8 mouse cellular contexts compared by ENCODE assay signal in the genomic region with DNA sequence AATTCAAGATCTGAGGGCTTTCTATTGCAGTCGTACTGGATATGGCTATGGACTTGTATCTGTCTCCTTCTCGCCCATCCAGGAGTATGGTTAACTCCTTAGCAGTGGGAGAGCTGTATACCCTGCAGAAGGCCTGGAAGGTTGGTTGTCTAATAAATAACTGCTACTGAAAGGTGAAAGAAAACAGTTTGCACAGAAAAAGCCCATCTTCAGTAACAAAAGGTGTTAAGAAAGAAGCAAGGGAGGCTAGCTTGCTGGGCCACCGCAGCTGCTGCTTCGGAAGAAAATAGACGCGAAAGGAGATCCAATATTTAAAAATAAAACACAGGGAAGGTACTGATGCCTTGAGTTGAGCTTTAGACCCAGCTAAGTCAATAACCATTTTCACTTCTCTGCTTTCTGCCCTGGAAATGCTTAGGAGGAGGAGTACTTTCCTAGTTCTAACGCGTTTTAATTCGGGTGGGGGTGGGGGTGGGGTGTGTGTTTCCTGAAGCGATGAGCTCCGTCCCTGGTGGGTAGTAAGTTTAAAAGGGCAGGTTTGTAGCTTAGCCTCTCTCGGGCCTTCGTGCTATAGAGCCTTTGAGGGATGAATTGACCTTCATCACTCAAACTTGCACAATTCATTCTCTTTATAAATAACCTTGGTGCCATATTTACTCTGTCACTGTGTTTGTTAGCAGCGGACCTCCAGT. TPM values are rescaled to one million over a fixed set of nuclear protein-coding genes. Genes with fewer than 3 reads are reported as not detected.
DNase-seq lines count a peak whose midpoint lies in the region; ATAC-seq and TF ChIP-seq lines count a peak whose summit lies in the region.

No protein-coding gene starts in this region.

- peak overlapping the region; percentile 68 for H3K4me2 ChIP-seq in heart, embryonic 15.5 days
- H3K4me2 ChIP-seq in liver, embryonic 16.5 days (ENCODE audit: low read depth, low read length): peak overlapping the region; percentile 74

- H3K9me3 ChIP-seq in heart, embryonic 15.5 days (replicated peaks): no peaks in the 10 kb centered on the region
- no peaks in the 10 kb centered on the region for H3K9me3 ChIP-seq in liver, embryonic 16.5 days (replicated peaks; ENCODE audit: control insufficient read depth, low read length)

- TF ChIP-seq CTCF in left cerebral cortex, adult 2 months (IDR thresholded peaks at IDR 0.05): no peak

- H3K27ac ChIP-seq in left cerebral cortex, adult 2 months: peak overlapping the region; percentile 91
- H3K27ac ChIP-seq in brown adipose tissue, adult 24 weeks (replicated peaks; ENCODE audit: low read depth, low read length): peak overlapping the region; percentile 42; the same call in 1 of the 2 replicates
- H3K27ac ChIP-seq in heart, embryonic 15.5 days: 0 out of 2 replicates have a peak overlapping the region, but pooled peaks have one; percentile 8
- H3K27ac ChIP-seq in liver, embryonic 16.5 days (ENCODE audit: low read length): peak overlapping the region; percentile 60

- intact Hi-C loops in left cerebral cortex, adult 2 months (cut with DNase I): loop anchor here (2.0 kb wide), 1 partner anchor 40 kb away; a partner anchor contains a TSS
- intact Hi-C loops in left cerebral cortex, postnatal 14 days (cut with DNase I): no loop called here

- 19% methylated on average over 14 of the region's 14 CpGs for WGBS in heart, embryonic 15.5 days
- 21% methylated on average over 14 of the region's 14 CpGs for WGBS in liver, embryonic 16.5 days (ENCODE audit: insufficient replicate concordance)

- peak overlapping the region; percentile 71 for H3K4me3 ChIP-seq in left cerebral cortex, adult 2 months
- peak overlapping the region; percentile 83 for H3K4me3 ChIP-seq in brown adipose tissue, adult 24 weeks (ENCODE audit: insufficient read depth, low read depth, low read length)
- peak overlapping the region; percentile 67 for H3K4me3 ChIP-seq in heart, embryonic 15.5 days
- H3K4me3 ChIP-seq in liver, embryonic 16.5 days (ENCODE audit: low read depth, low read length): peak overlapping the region; percentile 88

- H3K4me1 ChIP-seq in brown adipose tissue, adult 24 weeks (ENCODE audit: control insufficient read depth, insufficient read depth, insufficient read length, low read length): peaks cover 3% of the 10 kb centered on the region; the same call in 1 of the 2 replicates
- H3K4me1 ChIP-seq in heart, embryonic 15.5 days (replicated peaks): peaks cover 8% of the 10 kb centered on the region; the same call in 1 of the 2 replicates
- H3K4me1 ChIP-seq in liver, embryonic 16.5 days (ENCODE audit: control insufficient read depth, low read depth, low read length): peaks cover 3% of the 10 kb centered on the region; the same call in 1 of the 2 replicates

- no peak for DNase-seq in left cerebral cortex, adult 2 months (ENCODE audit: extremely low spot score in 1 of 2, low spot score in 2 of 2)
- DNase-seq in left cerebral cortex, postnatal 14 days (ENCODE audit: low spot score in 2 of 2): no peak
- DNase-seq in right cerebral cortex, adult 18-20 months: no peak
- DNase-seq in layer of hippocampus, postnatal 25 days (ENCODE audit: extremely low spot score in 1 of 2, low spot score in 1 of 2): no peak
- no peak for DNase-seq in left cerebral cortex, adult 18-20 months (ENCODE audit: low spot score in 2 of 2)

- H3K9ac ChIP-seq in heart, embryonic 15.5 days: peak overlapping the region; percentile 63
- H3K9ac ChIP-seq in liver, embryonic 16.5 days (ENCODE audit: low read depth, low read length): peak overlapping the region; percentile 91

- no peaks in the 10 kb centered on the region for H3K36me3 ChIP-seq in heart, embryonic 15.5 days
- H3K36me3 ChIP-seq in liver, embryonic 16.5 days (ENCODE audit: control insufficient read depth, insufficient read depth): no peaks in the 10 kb centered on the region

- ATAC-seq in heart, embryonic 15.5 days (replicated peaks; ENCODE audit: insufficient number of reproducible peaks, insufficient read depth, low FRiP score, low read depth): no peak
- ATAC-seq in liver, embryonic 16.5 days (ENCODE audit: low read depth): peak; percentile 58

- no peaks in the 10 kb centered on the region for H3K27me3 ChIP-seq in heart, embryonic 15.5 days
- no peaks in the 10 kb centered on the region for H3K27me3 ChIP-seq in liver, embryonic 16.5 days (ENCODE audit: control insufficient read depth, insufficient read depth, low read depth, low read length)

RNA-seq across cellular contexts. Expression of a gene that starts 0.6 kb away (rescaled TPM):
- total RNA-seq in left cerebral cortex, adult 2 months (2021): 10 to 100 TPM; 44.4 to 49.2 TPM
- total RNA-seq in left cerebral cortex, postnatal 14 days (2021): 10 to 100 TPM; 36.7 to 42.9 TPM
- 8.4 and 9.5 TPM in 2 replicates for polyA plus RNA-seq in brown adipose tissue, adult 24 weeks (2012; ENCODE audit: insufficient read depth, insufficient read length, missing spikeins)
- polyA plus RNA-seq in heart, embryonic 15.5 days (2015; fragmentation: Nextera tagmentation; extraction: Ambion mirVana): 5.9 and 6.1 TPM in 2 replicates
- 14.6 and 14.8 TPM in 2 replicates for polyA plus RNA-seq in liver, embryonic 16.5 days (2015; fragmentation: Nextera tagmentation; extraction: Ambion mirVana)
- 10 to 100 TPM; 51.9 to 52.8 TPM for total RNA-seq in layer of hippocampus, postnatal 25 days (2021)
- total RNA-seq in left cerebral cortex, adult 18-20 months (2021): 10 to 100 TPM; 42.2 to 51.0 TPM

RNA-seq across cellular contexts. Expression of a gene that starts 0.7 kb away (rescaled TPM):
- total RNA-seq in left cerebral cortex, adult 2 months (2021): 10 to 100 TPM; 22.8 to 24.8 TPM
- total RNA-seq in left cerebral cortex, postnatal 14 days (2021): 10 to 100 TPM; 17.9 to 18.6 TPM
- 44.4 and 45.0 TPM in 2 replicates for polyA plus RNA-seq in brown adipose tissue, adult 24 weeks (2012; ENCODE audit: insufficient read depth, insufficient read length, missing spikeins)
- 17.0 and 18.9 TPM in 2 replicates for polyA plus RNA-seq in heart, embryonic 15.5 days (2015; fragmentation: Nextera tagmentation; extraction: Ambion mirVana)
- 12.9 and 14.2 TPM in 2 replicates for polyA plus RNA-seq in liver, embryonic 16.5 days (2015; fragmentation: Nextera tagmentation; extraction: Ambion mirVana)
- total RNA-seq in layer of hippocampus, postnatal 25 days (2021): 10 to 100 TPM; 23.0 to 23.8 TPM
- total RNA-seq in left cerebral cortex, adult 18-20 months (2021): 10 to 100 TPM; 23.1 to 25.1 TPM

RNA-seq across cellular contexts. Expression of a gene that starts 38.8 kb away (rescaled TPM):
- 10 to 100 TPM; 31.7 to 35.2 TPM for total RNA-seq in left cerebral cortex, adult 2 months (2021)
- total RNA-seq in left cerebral cortex, postnatal 14 days (2021): 10 to 100 TPM; 39.5 to 40.4 TPM
- 25.5 and 30.2 TPM in 2 replicates for polyA plus RNA-seq in brown adipose tissue, adult 24 weeks (2012; ENCODE audit: insufficient read depth, insufficient read length, missing spikeins)
- polyA plus RNA-seq in heart, embryonic 15.5 days (2015; fragmentation: Nextera tagmentation; extraction: Ambion mirVana): 25.7 and 27.1 TPM in 2 replicates
- 17.6 and 18.8 TPM in 2 replicates for polyA plus RNA-seq in liver, embryonic 16.5 days (2015; fragmentation: Nextera tagmentation; extraction: Ambion mirVana)
- 10 to 100 TPM; 36.7 to 37.7 TPM for total RNA-seq in layer of hippocampus, postnatal 25 days (2021)
- total RNA-seq in left cerebral cortex, adult 18-20 months (2021): 10 to 100 TPM; 35.1 to 36.3 TPM

Comparison
In these comparisons a context has a peak if more than half of its experiments do, and no peak if none do; other contexts are left out.
1. H3K27ac ChIP-seq: peak in every context shown above with its lines; median percentile 91 in left cerebral cortex, adult 2 months; 60 in liver, embryonic 16.5 days; 42 in brown adipose tissue, adult 24 weeks; 8 in heart, embryonic 15.5 days.